Mouse (Mus musculus) kidney, embryonic 14.5 days (tissue): ENCODE measurements around the gene Cldn15. TPM values are rescaled to one million over a fixed set of nuclear protein-coding genes. Genes with fewer than 3 reads are reported as not detected.

Experiments used
- ATAC-seq: fragments of 200-750 bp; cut with Nextera tagmentation; 2 replicates; pipeline ENCODE4 v1.8.0; 2017; ENCODE audit warnings: moderate number of reproducible peaks, mild to moderate bottlenecking, moderate TSS enrichment, moderate library complexity; ENCODE audit not compliant: low FRiP score, low TSS enrichment
- H3K27ac ChIP-seq: fragments of 300-500 bp; sonication (generic); 2 replicates; pipeline ENCODE4 v1.5.1; 2014; ENCODE audit warnings: low read depth, mild to moderate bottlenecking, low read length, moderate library complexity, mixed read lengths
- H3K27me3 ChIP-seq: fragments of 300-500 bp; sonication (generic); 2 replicates; pipeline ENCODE4 v1.6.1; 2014; ENCODE audit warnings: mild to moderate bottlenecking, low read length; ENCODE audit not compliant: control insufficient read depth, insufficient read depth
- H3K36me3 ChIP-seq: fragments of 300-500 bp; sonication (generic); 2 replicates; pipeline ENCODE4 v1.6.1; 2014; ENCODE audit warnings: low read length, mixed read lengths; ENCODE audit not compliant: control insufficient read depth, insufficient read depth
- H3K4me1 ChIP-seq: fragments of 300-500 bp; sonication (generic); 2 replicates; pipeline ENCODE4 v1.6.1; 2014; ENCODE audit warnings: low read length, mixed read lengths; ENCODE audit not compliant: control insufficient read depth, insufficient read depth
- H3K4me2 ChIP-seq: fragments of 300-500 bp; sonication (generic); replicated peaks from 2 replicates; pipeline ENCODE4 v1.6.1; 2014; ENCODE audit warnings: low read depth, mild to moderate bottlenecking, low read length
- H3K4me3 ChIP-seq: fragments of 300-500 bp; sonication (generic); 2 replicates; pipeline ENCODE4 v1.5.1; 2014; ENCODE audit warnings: mild to moderate bottlenecking, low read length
- H3K9ac ChIP-seq: fragments of 300-500 bp; sonication (generic); 2 replicates; pipeline ENCODE4 v1.6.1; 2014; ENCODE audit warnings: low read depth, mild to moderate bottlenecking, low read length, moderate library complexity
- H3K9me3 ChIP-seq: fragments of 300-500 bp; sonication (generic); 2 replicates; pipeline ENCODE4 v1.6.1; 2016; ENCODE audit warnings: low read length; ENCODE audit not compliant: control insufficient read depth
- WGBS: fragments of 180-500 bp; shearing (Covaris S2); extraction: QIAGEN DNeasy Blood & Tissue Kit; methylation state at CpG from one replicate; pipeline ENCODE4 v1.1.7; 2014; 5-methylcytosine and 5-hydroxymethylcytosine counted together
- polyA plus RNA-seq: library from polyadenylated mRNA; unstranded; fragments of >200 nt; fragmentation: Nextera tagmentation; extraction: Ambion mirVana; gene quantifications from 2 replicates; pipeline ENCODE4 v1.2.1, GENCODE M21; 2014

The Cldn15 gene
- polyA plus RNA-seq, 1 experiment from 2014 or later = 1.7 TPM

DNA sequence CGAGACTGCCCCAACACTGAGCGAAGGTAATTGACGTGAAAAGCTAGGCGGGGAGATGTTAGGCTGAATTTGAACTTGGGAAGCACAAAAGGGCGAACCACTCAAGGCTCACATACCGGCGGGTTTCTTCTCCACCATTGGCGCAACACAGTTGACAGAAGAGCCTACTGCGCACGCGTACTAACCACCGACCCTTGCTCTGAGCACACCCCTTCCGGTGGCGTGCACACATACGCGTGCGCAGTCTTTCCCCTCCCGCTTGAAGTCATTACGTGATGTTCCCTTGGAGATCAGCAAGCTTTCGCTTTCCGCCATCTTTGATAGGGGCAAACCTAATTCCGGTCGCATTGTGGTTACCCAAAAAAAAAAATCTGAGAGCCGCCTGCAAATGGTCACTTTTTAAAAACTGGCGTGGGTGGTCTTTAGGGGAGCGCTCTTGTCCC is 20.3 kb downstream of the Cldn15 start, which contains the start of gene Plod3:
Gene Plod3, plus strand, starts transcription at position 325 of the 443 bp plus-strand sequence.
- H3K4me3 ChIP-seq = peak within 1 kb of the TSS; percentile 85
- peak; percentile 90 for ATAC-seq
- H3K9ac ChIP-seq = peak within 1 kb of the TSS; percentile 90
- H3K27me3 ChIP-seq = no peaks in the 10 kb centered on the region
- peaks cover 12% of the 10 kb centered on the region; the same call in 1 of the 2 replicates for H3K4me1 ChIP-seq
- H3K36me3 ChIP-seq = peaks cover 40% of the 10 kb centered on the region
- H3K4me2 ChIP-seq = peak within 1 kb of the TSS; percentile 70
- H3K27ac ChIP-seq = peak within 1 kb of the TSS; percentile 92
- H3K9me3 ChIP-seq = no peaks in the 10 kb centered on the region
- under 1% methylated on average over 26 of the region's 26 CpGs for WGBS

DNA sequence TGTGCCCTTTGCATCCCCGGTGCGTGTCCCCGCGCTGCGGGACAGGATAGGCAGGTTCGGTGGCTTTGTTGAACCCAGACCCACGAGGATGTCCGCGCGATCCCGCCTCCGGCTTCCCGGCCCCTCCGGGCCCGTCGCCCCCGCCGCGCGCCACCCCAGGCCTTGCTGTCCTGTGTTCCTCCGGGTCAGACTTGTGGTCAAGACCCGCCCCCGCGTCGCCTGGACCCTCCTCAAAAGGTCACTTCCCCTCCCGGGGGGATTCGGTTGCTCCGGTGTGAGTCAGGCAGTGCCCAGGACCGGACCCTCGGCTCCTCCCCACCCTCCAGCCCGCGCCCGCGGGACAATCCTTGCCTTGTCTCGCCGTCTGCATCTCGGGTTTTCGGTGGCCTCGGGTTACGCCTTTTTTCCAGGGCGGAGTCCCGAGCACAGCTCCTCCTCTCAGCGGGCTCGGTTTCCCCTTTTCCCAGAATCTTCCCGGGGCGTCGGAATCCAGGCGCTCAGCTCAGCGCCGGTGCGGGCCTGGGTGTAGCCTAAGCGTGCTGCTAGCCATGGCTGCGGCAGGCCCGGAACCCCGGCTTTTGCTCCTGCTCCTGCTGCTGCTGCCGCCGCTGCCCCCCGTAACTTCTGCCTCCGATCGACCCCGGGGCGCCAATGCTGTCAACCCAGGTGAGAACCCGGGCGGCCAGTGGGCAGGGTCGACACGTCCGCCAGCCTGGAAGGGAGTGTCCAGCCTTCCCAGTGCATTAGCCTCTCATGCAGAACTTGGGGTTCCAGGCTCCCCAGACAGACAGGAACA is 20.9 kb downstream of the Cldn15 start:
- peak overlapping the region; percentile 92 for H3K27ac ChIP-seq
- no peaks in the 10 kb centered on the region for H3K27me3 ChIP-seq
- no peaks in the 10 kb centered on the region for H3K9me3 ChIP-seq
- peaks cover 12% of the 10 kb centered on the region; the same call in 1 of the 2 replicates for H3K4me1 ChIP-seq
- peak overlapping the region; percentile 70 for H3K4me2 ChIP-seq
- H3K4me3 ChIP-seq = peak overlapping the region; percentile 85
- 0% methylated on average over 65 of the region's 67 CpGs for WGBS
- peak; percentile 73 for ATAC-seq
- H3K9ac ChIP-seq = peak overlapping the region; percentile 90
- H3K36me3 ChIP-seq = peaks cover 42% of the 10 kb centered on the region

DNA sequence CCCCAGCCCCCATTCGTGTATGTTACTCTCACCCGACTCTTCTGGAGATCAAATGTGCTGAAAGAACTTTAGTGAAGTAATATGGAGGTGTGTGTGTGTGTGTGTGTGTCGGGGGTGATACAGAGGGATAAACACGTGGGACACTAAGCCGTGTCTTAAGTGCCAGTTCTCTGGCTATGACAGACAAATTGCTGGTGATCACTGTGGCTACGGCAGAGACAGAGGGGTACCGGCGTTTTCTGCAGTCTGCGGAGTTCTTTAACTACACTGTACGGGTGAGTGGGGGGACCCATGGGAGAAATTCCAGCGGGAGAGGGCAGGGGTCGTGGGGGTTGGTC is 21.5 kb downstream of the Cldn15 start, which contains the start of gene Znhit1:
Gene Znhit1, minus strand, starts transcription at position 88 of the 338 bp plus-strand sequence.
- Histone ChIP-seq H3K4me2 (peak within 1 kb of the TSS; percentile 70), H3K4me3 (peak within 1 kb of the TSS; percentile 85), H3K9me3 (no peaks in the 10 kb centered on the region), H3K4me1 (peaks cover 12% of the 10 kb centered on the region; the same call in 1 of the 2 replicates), H3K27ac (peak within 1 kb of the TSS; percentile 92), H3K27me3 (no peaks in the 10 kb centered on the region), H3K9ac (peak within 1 kb of the TSS; percentile 90), H3K36me3 (peaks cover 42% of the 10 kb centered on the region)
- peak; percentile 22; the same call in 1 of the 2 replicates for ATAC-seq
- WGBS = 2% methylated on average over 12 of the region's 12 CpGs

DNA sequence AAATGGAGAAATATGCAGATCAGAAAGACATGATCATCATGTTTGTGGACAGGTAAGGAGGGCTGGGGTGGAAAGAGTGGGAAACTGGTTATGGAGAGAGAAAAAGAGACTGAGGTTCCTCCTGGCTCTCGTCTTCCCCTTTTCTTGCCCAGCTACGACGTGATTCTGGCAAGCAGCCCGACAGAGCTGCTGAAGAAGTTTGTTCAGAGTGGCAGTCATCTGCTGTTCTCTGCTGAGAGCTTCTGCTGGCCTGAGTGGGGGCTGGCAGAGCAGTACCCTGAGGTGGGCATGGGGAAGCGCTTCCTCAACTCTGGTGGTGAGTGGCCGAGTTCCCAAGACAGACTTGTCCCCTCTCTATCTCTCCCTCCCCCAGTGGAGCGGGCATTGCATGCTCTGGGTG is 22.0 kb downstream of the Cldn15 start:
- H3K9me3 ChIP-seq = no peaks in the 10 kb centered on the region
- H3K4me2 ChIP-seq = peak overlapping the region; percentile 70
- H3K4me1 ChIP-seq = peaks cover 12% of the 10 kb centered on the region; the same call in 1 of the 2 replicates
- no peak overlapping the region for H3K27ac ChIP-seq
- H3K9ac ChIP-seq = peak overlapping the region; percentile 90; the same call in 1 of the 2 replicates
- H3K36me3 ChIP-seq = peaks cover 44% of the 10 kb centered on the region
- 57% methylated on average over 7 of the region's 7 CpGs for WGBS
- no peak for ATAC-seq
- H3K4me3 ChIP-seq = peak overlapping the region; percentile 85
- no peaks in the 10 kb centered on the region for H3K27me3 ChIP-seq

DNA sequence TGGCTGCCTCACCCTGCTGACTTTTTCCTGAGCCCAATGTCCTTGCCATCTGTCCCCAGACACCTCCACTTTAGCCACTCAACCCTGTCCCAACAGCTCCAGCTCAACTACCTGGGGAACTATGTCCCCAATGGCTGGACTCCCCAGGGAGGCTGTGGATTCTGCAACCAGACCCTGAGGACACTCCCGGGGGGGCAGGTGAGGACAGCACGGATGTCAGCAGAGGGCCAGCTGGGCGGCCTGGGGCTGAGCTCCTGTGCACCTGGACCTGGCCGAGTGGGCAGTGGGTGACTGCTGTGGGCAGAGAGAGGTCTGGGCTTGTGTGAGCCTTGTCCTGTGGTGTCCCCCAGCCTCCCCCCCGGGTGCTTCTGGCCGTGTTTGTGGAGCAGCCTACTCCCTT is 23.4 kb downstream of the Cldn15 start:
- no peak overlapping the region for H3K4me2 ChIP-seq
- no peak overlapping the region for H3K4me3 ChIP-seq
- no peak overlapping the region; the same call in 1 of the 2 replicates for H3K9ac ChIP-seq
- peaks cover 52% of the 10 kb centered on the region for H3K36me3 ChIP-seq
- H3K4me1 ChIP-seq = peaks cover 12% of the 10 kb centered on the region; the same call in 1 of the 2 replicates
- no peak for ATAC-seq
- 94% methylated on average over 6 of the region's 6 CpGs for WGBS
- no peaks in the 10 kb centered on the region for H3K27me3 ChIP-seq
- no peaks in the 10 kb centered on the region for H3K9me3 ChIP-seq
- H3K27ac ChIP-seq = no peak overlapping the region

DNA sequence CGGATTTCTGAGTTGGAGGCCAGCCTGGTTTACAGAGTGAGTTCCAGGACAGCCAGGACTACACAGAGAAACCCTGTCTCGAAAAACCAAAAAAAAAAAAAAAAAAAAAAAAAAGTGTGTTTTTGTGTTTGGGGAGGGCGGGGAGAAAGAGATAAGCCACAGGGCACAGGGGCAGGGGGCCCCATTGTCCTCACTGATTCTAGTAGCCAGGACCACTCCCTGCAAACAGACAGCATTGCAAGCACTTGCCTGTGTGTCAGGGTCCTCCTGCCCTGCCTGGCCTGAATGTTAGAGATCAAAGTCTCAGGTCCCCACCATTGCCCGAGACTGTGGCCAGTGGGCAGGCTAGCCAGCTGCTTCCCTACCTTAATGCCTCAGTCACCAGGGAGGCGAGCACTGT is 33.0 kb downstream of the Cldn15 start:
- no peak overlapping the region for H3K4me3 ChIP-seq
- no peak overlapping the region for H3K9ac ChIP-seq
- no peaks in the 10 kb centered on the region for H3K4me1 ChIP-seq
- WGBS = 73% methylated on average over 4 of the region's 5 CpGs
- H3K36me3 ChIP-seq = peaks cover 15% of the 10 kb centered on the region
- ATAC-seq = no peak
- no peak overlapping the region for H3K4me2 ChIP-seq
- no peaks in the 10 kb centered on the region for H3K27me3 ChIP-seq
- H3K27ac ChIP-seq = no peak overlapping the region
- no peaks in the 10 kb centered on the region for H3K9me3 ChIP-seq

DNA sequence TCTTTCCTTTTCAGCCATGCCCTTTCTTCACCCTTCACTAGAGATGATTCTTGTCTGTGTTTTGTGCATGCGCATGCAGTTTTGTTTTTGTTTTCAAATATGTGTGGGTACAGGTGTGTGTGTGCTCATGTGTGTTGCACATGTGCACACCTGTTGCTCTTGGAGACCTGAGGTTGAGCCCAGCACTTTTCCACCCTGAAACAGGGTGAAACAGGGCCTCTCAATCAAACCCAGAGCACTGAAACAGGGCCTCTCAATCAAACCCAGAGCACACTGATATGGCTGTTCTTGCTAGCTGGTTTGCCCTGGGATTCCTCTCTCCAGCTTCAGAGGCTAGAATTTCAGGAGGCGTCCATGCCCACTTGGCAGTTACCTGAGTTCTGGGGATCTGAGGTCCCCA is 34.2 kb downstream of the Cldn15 start:
- H3K27ac ChIP-seq = no peak overlapping the region
- ATAC-seq = no peak
- H3K9me3 ChIP-seq = no peaks in the 10 kb centered on the region

DNA sequence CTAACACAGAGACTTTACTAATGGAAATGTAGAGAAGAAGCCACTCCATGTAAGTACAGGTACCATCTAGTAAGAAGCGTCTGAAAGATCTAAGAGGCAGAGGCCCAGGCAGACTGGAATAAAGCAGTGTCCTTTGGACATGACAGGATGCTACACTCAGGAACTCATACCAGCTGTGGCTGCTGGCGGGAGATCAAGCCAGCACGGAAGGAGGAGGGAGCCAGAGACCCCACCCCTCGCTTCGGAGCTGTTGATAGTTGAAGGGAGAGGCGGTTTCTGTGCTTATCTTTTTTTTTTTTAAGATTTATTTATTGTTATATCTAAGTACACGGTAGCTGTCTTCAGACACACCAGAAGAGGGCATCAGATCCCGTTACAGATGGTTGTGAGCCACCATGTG is 40.9 kb downstream of the Cldn15 start:
- no peaks in the 10 kb centered on the region for H3K9me3 ChIP-seq
- 55% methylated on average over 8 of the region's 8 CpGs for WGBS
- H3K4me1 ChIP-seq = no peaks in the 10 kb centered on the region
- no peak overlapping the region for H3K4me2 ChIP-seq
- H3K27ac ChIP-seq = no peak overlapping the region
- H3K27me3 ChIP-seq = no peaks in the 10 kb centered on the region
- H3K36me3 ChIP-seq = no peaks in the 10 kb centered on the region
- H3K9ac ChIP-seq = no peak overlapping the region
- no peak for ATAC-seq
- no peak overlapping the region for H3K4me3 ChIP-seq

More for the DNA sequence above, 34.2 kb downstream of the Cldn15 start:
- Histone ChIP-seq H3K9ac (no peak overlapping the region), H3K4me1 (no peaks in the 10 kb centered on the region), H3K4me3 (no peak overlapping the region), H3K27me3 (no peaks in the 10 kb centered on the region), H3K4me2 (no peak overlapping the region), H3K36me3 (peaks cover 3% of the 10 kb centered on the region)
- 69% methylated on average over 2 of the region's 2 CpGs for WGBS

DNA sequence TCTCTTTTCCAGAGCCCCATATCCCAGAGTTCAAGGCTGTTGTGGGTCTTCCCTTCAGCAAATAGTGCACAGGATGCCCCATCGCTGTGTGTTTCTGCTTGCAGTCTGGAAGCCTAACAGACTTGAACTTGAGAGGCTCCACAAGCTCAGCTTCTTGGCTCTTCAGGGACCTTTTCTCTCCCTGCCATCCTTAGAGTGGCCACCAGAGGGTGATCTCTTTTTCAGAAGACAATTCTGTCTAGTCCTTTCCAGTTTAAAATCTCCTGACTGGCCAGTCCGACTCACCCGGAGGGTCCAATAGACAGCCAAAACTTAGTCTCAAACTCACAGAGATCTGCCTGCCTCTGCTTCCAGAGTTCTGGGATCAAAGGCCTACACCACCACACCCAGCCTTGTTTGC is 43.6 kb downstream of the Cldn15 start:
- Histone ChIP-seq H3K4me1 (no peaks in the 10 kb centered on the region), H3K9me3 (no peaks in the 10 kb centered on the region), H3K27ac (no peak overlapping the region), H3K27me3 (no peaks in the 10 kb centered on the region), H3K4me3 (no peak overlapping the region), H3K4me2 (no peak overlapping the region), H3K36me3 (no peaks in the 10 kb centered on the region), H3K9ac (no peak overlapping the region)
- WGBS = 35% methylated on average over 3 of the region's 3 CpGs
- no peak for ATAC-seq
